Mouse (Mus musculus) stomach, postnatal 0 days (tissue): ENCODE measurements at regions not wholly inside any gene's neighbourhood (a gene's known extent, or its start where the extent isn't known, plus 50 kb on each side); places are given as distances from the start of the nearest gene placed in this dataset.

ENCODE experiments used
- ATAC-seq: fragments of 200-750 bp; cut with Nextera tagmentation; 2 replicates; pipeline ENCODE4 v1.8.0; 2017; ENCODE audit not compliant: low FRiP score, low TSS enrichment
- DNase-seq: peaks from one replicate; pipeline ENCODE4 v3.0.0-alpha.2; 2016; ENCODE audit warnings: low spot score
- H3K27ac ChIP-seq: fragments of 300-500 bp; sonication (generic); replicated peaks from 2 replicates; pipeline ENCODE4 v1.5.1; 2014; ENCODE audit warnings: mild to moderate bottlenecking, control low read depth
- H3K27me3 ChIP-seq: fragments of 300-500 bp; sonication (generic); 2 replicates; pipeline ENCODE4 v1.6.1; 2014; ENCODE audit warnings: low read length; ENCODE audit not compliant: control insufficient read depth, insufficient read depth
- H3K36me3 ChIP-seq: fragments of 300-500 bp; sonication (generic); 2 replicates; pipeline ENCODE4 v1.6.1; 2014; ENCODE audit warnings: low read length, mixed read lengths; ENCODE audit not compliant: control insufficient read depth, insufficient read depth
- H3K4me1 ChIP-seq: fragments of 300-500 bp; sonication (generic); replicated peaks from 2 replicates; pipeline ENCODE4 v1.6.1; 2014; ENCODE audit warnings: antibody characterized with exemption; ENCODE audit not compliant: control insufficient read depth, insufficient read depth
- H3K4me2 ChIP-seq: fragments of 300-500 bp; sonication (generic); replicated peaks from 2 replicates; pipeline ENCODE4 v1.6.1; 2014; ENCODE audit warnings: low read depth, mild to moderate bottlenecking, control low read depth, moderate library complexity
- H3K4me3 ChIP-seq: fragments of 300-500 bp; sonication (generic); 2 replicates; pipeline ENCODE4 v1.5.1; 2014; ENCODE audit warnings: low read depth, low read length, control low read depth
- H3K9ac ChIP-seq: fragments of 300-500 bp; sonication (generic); 2 replicates; pipeline ENCODE4 v1.6.1; 2014; ENCODE audit warnings: mild to moderate bottlenecking, low read length, control low read depth, mixed read lengths
- H3K9me3 ChIP-seq: fragments of 300-500 bp; sonication (generic); 2 replicates; pipeline ENCODE4 v1.6.1; 2016; ENCODE audit warnings: low read length; ENCODE audit not compliant: control insufficient read depth
- CTCF ChIP-seq: IDR thresholded peaks from 2 replicates; pipeline ENCODE4 v1.5.1; 2016; ENCODE audit warnings: antibody characterized with exemption, low read depth, mild to moderate bottlenecking, moderate library complexity
- EP300 ChIP-seq: optimal IDR thresholded peaks from 2 replicates; pipeline ENCODE3; 2016; ENCODE audit warnings: antibody characterized with exemption
- WGBS: fragments of 180-500 bp; shearing (Covaris S2); extraction: QIAGEN DNeasy Blood & Tissue Kit; methylation state at CpG from one replicate; pipeline ENCODE4 v1.1.7; 2014; 5-methylcytosine and 5-hydroxymethylcytosine counted together

- H3K27me3 ChIP-seq: no peaks in the 10 kb centered on the region
- H3K36me3 ChIP-seq: no peaks in the 10 kb centered on the region
- no peak for TF ChIP-seq EP300
- TF ChIP-seq CTCF: no peak
- H3K9ac ChIP-seq: no peak overlapping the region
- H3K4me2 ChIP-seq: no peak overlapping the region
- H3K4me3 ChIP-seq: no peak overlapping the region
- H3K9me3 ChIP-seq: no peaks in the 10 kb centered on the region
- H3K4me1 ChIP-seq: 0 out of 2 replicates have a peak, but pooled peaks cover 7% of the 10 kb centered on the region
- no peak for ATAC-seq
- no peak for DNase-seq
- no peak overlapping the region for H3K27ac ChIP-seq
Observed at GRCm38 (mm10) chr5:64736985-64737384, 66.2 kb upstream of the Klf3 start.

GRCm38 (mm10) chr5:64738096-64738780 lies 65.0 kb upstream of the Klf3 start:
- Histone ChIP-seq H3K27ac (no peak overlapping the region), H3K4me2 (0 out of 2 replicates have a peak overlapping the region, but pooled peaks have one; percentile 14), H3K27me3 (no peaks in the 10 kb centered on the region), H3K4me1 (0 out of 2 replicates have a peak, but pooled peaks cover 7% of the 10 kb centered on the region), H3K9me3 (no peaks in the 10 kb centered on the region), H3K36me3 (no peaks in the 10 kb centered on the region), H3K4me3 (no peak overlapping the region), H3K9ac (no peak overlapping the region)
- no peak for TF ChIP-seq CTCF
- no peak for TF ChIP-seq EP300
- ATAC-seq (no peak), DNase-seq (no peak)
- 26% methylated on average over 11 of the region's 11 CpGs for WGBS

- no peak overlapping the region for H3K27ac ChIP-seq
- 0 out of 2 replicates have a peak, but pooled peaks cover 7% of the 10 kb centered on the region for H3K4me1 ChIP-seq
- ATAC-seq (no peak; the same call in 1 of the 2 replicates), DNase-seq (no peak)
- no peaks in the 10 kb centered on the region for H3K36me3 ChIP-seq
- 38% methylated on average over 10 of the region's 10 CpGs for WGBS
- H3K9me3 ChIP-seq: no peaks in the 10 kb centered on the region
- H3K4me2 ChIP-seq: 0 out of 2 replicates have a peak overlapping the region, but pooled peaks have one; percentile 14
- TF ChIP-seq EP300 (no peak), CTCF (no peak)
- no peak overlapping the region for H3K4me3 ChIP-seq
- no peak overlapping the region for H3K9ac ChIP-seq
- H3K27me3 ChIP-seq: no peaks in the 10 kb centered on the region
Observed at GRCm38 (mm10) chr5:64738781-64739310, 64.3 kb upstream of the Klf3 start.

- TF ChIP-seq EP300 (no peak), CTCF (no peak)
- ATAC-seq (peak; percentile 53; the same call in 1 of the 2 replicates), DNase-seq (peak; percentile 31)
- H3K27me3 ChIP-seq: no peaks in the 10 kb centered on the region
- H3K4me1 ChIP-seq: 0 out of 2 replicates have a peak, but pooled peaks cover 7% of the 10 kb centered on the region
- H3K27ac ChIP-seq: 0 out of 2 replicates have a peak overlapping the region, but pooled peaks have one; percentile 9
- no peaks in the 10 kb centered on the region for H3K9me3 ChIP-seq
- peak overlapping the region; percentile 24; the same call in 1 of the 2 replicates for H3K9ac ChIP-seq
- no peak overlapping the region for H3K4me3 ChIP-seq
- WGBS: 15% methylated on average over 15 of the region's 15 CpGs
- no peaks in the 10 kb centered on the region for H3K36me3 ChIP-seq
- no peak overlapping the region for H3K4me2 ChIP-seq
Observed at GRCm38 (mm10) chr5:64739311-64740261, 63.6 kb upstream of the Klf3 start.

- WGBS: 69% methylated on average over 4 of the region's 4 CpGs
- H3K9ac ChIP-seq: no peak overlapping the region
- H3K36me3 ChIP-seq: no peaks in the 10 kb centered on the region
- DNase-seq (no peak), ATAC-seq (0 out of 2 replicates have a peak, but pooled peaks have one; percentile 8)
- TF ChIP-seq EP300 (no peak), CTCF (no peak)
- H3K9me3 ChIP-seq: no peaks in the 10 kb centered on the region
- H3K4me1 ChIP-seq: 0 out of 2 replicates have a peak, but pooled peaks cover 4% of the 10 kb centered on the region
- no peak overlapping the region for H3K27ac ChIP-seq
- H3K4me3 ChIP-seq: no peak overlapping the region
- no peaks in the 10 kb centered on the region for H3K27me3 ChIP-seq
- no peak overlapping the region for H3K4me2 ChIP-seq
Observed at GRCm38 (mm10) chr5:64744041-64744440, 59.1 kb upstream of the Klf3 start.
